Mouse (Mus musculus): Measurements from ENCODE around the gene Ppp5c. TPM values are rescaled to one million over a fixed set of nuclear protein-coding genes. Genes with fewer than 3 reads are reported as not detected.

Ppp5c gene
- polyA plus RNA-seq, 1 experiment from 2014 or later = 128 TPM

GRCm38 (mm10) chr7:17047041-17047682, 19.4 kb upstream of the Ppp5c start:
- no peak for DNase-seq (ENCODE audit: low spot score)
- H3K4me3 ChIP-seq (ENCODE audit: low read depth, low read length) = no peak overlapping the region
- no peak overlapping the region for H3K9ac ChIP-seq (ENCODE audit: low read length)
- no peaks in the 10 kb centered on the region for H3K27me3 ChIP-seq (ENCODE audit: control insufficient read depth, insufficient read depth, low read length)
- no peaks in the 10 kb centered on the region for H3K36me3 ChIP-seq (ENCODE audit: control insufficient read depth, insufficient read depth, low read length)
- 88% methylated on average over 5 of the region's 5 CpGs for WGBS
- no peaks in the 10 kb centered on the region; the same call in 1 of the 2 replicates for H3K9me3 ChIP-seq (ENCODE audit: control insufficient read depth, low read length)
- H3K4me2 ChIP-seq (ENCODE audit: low read depth) = no peak overlapping the region
- no peak overlapping the region for H3K27ac ChIP-seq (ENCODE audit: low read depth, low read length)
- no peak for ATAC-seq (ENCODE audit: insufficient read depth, low FRiP score, low TSS enrichment)
- H3K4me1 ChIP-seq (ENCODE audit: control insufficient read depth, insufficient read depth, low read length) = no peaks in the 10 kb centered on the region

DNA sequence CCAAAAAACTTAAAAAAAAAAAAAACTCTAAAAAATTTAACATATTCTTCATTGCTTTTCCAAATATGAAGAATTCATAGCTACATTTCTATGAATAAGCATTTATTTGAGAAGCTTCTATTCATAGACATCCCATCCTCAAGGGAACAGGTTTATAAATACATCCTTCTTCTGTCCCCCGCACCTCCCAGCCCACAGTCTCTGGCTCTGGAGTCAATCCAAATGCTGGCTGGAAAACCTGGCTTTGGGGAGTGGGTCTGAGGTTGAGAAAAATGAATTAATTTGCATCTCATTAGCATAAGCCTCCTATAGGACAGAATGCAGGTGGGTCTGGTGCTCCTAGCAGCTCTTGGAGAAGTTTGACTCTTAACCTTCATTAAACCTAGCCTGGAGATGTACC, 18.0 kb upstream of the Ppp5c start:
- DNase-seq (ENCODE audit: low spot score) = no peak
- Histone ChIP-seq H3K27ac (ENCODE audit: low read depth, low read length) (no peak overlapping the region), H3K9ac (ENCODE audit: low read length) (no peak overlapping the region), H3K4me2 (ENCODE audit: low read depth) (no peak overlapping the region), H3K4me3 (ENCODE audit: low read depth, low read length) (no peak overlapping the region), H3K36me3 (ENCODE audit: control insufficient read depth, insufficient read depth, low read length) (no peaks in the 10 kb centered on the region), H3K27me3 (ENCODE audit: control insufficient read depth, insufficient read depth, low read length) (no peaks in the 10 kb centered on the region), H3K4me1 (ENCODE audit: control insufficient read depth, insufficient read depth, low read length) (no peaks in the 10 kb centered on the region), H3K9me3 (ENCODE audit: control insufficient read depth, low read length) (no peaks in the 10 kb centered on the region; the same call in 1 of the 2 replicates)
- 96% methylated on average over 1 of the region's 1 CpGs for WGBS
- ATAC-seq (ENCODE audit: insufficient read depth, low FRiP score, low TSS enrichment) = no peak

- DNase-seq (ENCODE audit: low spot score) (no peak), ATAC-seq (ENCODE audit: insufficient read depth, low FRiP score, low TSS enrichment) (no peak)
- H3K36me3 ChIP-seq (ENCODE audit: control insufficient read depth, insufficient read depth, low read length) = no peaks in the 10 kb centered on the region
- H3K9me3 ChIP-seq (ENCODE audit: control insufficient read depth, low read length) = no peaks in the 10 kb centered on the region; the same call in 1 of the 2 replicates
- H3K4me2 ChIP-seq (ENCODE audit: low read depth) = no peak overlapping the region
- peaks cover 4% of the 10 kb centered on the region; the same call in 1 of the 2 replicates for H3K4me1 ChIP-seq (ENCODE audit: control insufficient read depth, insufficient read depth, low read length)
- no peaks in the 10 kb centered on the region for H3K27me3 ChIP-seq (ENCODE audit: control insufficient read depth, insufficient read depth, low read length)
- WGBS = 84% methylated on average over 7 of the region's 7 CpGs
- H3K9ac ChIP-seq (ENCODE audit: low read length) = no peak overlapping the region
- H3K4me3 ChIP-seq (ENCODE audit: low read depth, low read length) = no peak overlapping the region
- H3K27ac ChIP-seq (ENCODE audit: low read depth, low read length) = no peak overlapping the region
Measured at GRCm38 (mm10) chr7:17039373-17039772, 11.6 kb upstream of the Ppp5c start.

DNA sequence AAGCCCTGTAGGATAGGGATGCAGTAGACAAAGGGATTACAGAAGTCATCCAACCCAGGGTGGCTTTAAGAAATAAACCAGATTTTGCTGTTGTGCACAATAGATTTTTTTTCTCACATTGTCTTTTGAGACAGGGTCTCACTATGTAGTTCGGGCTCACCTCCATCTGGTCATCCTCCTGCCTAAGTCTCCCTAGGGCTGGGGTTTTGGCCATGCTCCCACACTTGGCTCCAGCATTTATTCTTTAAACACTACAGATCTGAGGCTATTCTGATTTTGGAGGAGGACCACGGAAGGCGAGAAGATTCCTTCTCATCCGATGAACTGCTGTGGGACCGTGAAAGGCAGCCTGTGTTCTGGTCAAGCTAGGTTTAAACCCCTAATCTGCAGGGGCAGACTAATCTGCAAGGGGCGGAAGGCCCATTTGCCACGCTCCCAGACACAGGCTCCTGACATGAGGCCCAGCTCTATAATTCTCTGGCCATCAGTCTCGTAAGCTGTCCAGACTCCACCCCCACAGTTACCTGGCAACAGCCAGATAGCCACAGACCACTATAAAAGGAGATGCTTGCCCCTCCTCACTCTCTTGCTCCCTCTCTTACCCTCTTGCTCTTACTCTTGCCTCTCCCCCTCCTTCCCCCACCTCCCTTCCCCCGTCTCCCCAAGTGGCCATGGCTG, 10.4 kb upstream of the Ppp5c start:
- WGBS = 33% methylated on average over 9 of the region's 9 CpGs

GRCm38 (mm10) chr7:17030239-17030638, 2.5 kb upstream of the Ppp5c start:
- DNase-seq (ENCODE audit: low spot score) (no peak), ATAC-seq (ENCODE audit: insufficient read depth, low FRiP score, low TSS enrichment) (no peak)
- H3K9ac ChIP-seq (ENCODE audit: low read length) = no peak overlapping the region
- H3K4me3 ChIP-seq (ENCODE audit: low read depth, low read length) = no peak overlapping the region
- H3K36me3 ChIP-seq (ENCODE audit: control insufficient read depth, insufficient read depth, low read length) = no peaks in the 10 kb centered on the region
- H3K4me2 ChIP-seq (ENCODE audit: low read depth) = no peak overlapping the region
- no peaks in the 10 kb centered on the region for H3K27me3 ChIP-seq (ENCODE audit: control insufficient read depth, insufficient read depth, low read length)
- 79% methylated on average over 7 of the region's 7 CpGs for WGBS
- H3K4me1 ChIP-seq (ENCODE audit: control insufficient read depth, insufficient read depth, low read length) = peaks cover 9% of the 10 kb centered on the region
- no peaks in the 10 kb centered on the region for H3K9me3 ChIP-seq (ENCODE audit: control insufficient read depth, low read length)
- no peak overlapping the region for H3K27ac ChIP-seq (ENCODE audit: low read depth, low read length)

More for the DNA sequence above, 10.4 kb upstream of the Ppp5c start:
- no peak for DNase-seq (ENCODE audit: low spot score)
- no peaks in the 10 kb centered on the region for H3K27me3 ChIP-seq (ENCODE audit: control insufficient read depth, insufficient read depth, low read length)
- ATAC-seq (ENCODE audit: insufficient read depth, low FRiP score, low TSS enrichment) = peak; percentile 50
- no peak overlapping the region for H3K9ac ChIP-seq (ENCODE audit: low read length)
- no peak overlapping the region for H3K4me3 ChIP-seq (ENCODE audit: low read depth, low read length)
- H3K36me3 ChIP-seq (ENCODE audit: control insufficient read depth, insufficient read depth, low read length) = no peaks in the 10 kb centered on the region
- H3K4me1 ChIP-seq (ENCODE audit: control insufficient read depth, insufficient read depth, low read length) = peaks cover 4% of the 10 kb centered on the region; the same call in 1 of the 2 replicates
- H3K9me3 ChIP-seq (ENCODE audit: control insufficient read depth, low read length) = no peaks in the 10 kb centered on the region
- H3K27ac ChIP-seq (ENCODE audit: low read depth, low read length) = no peak overlapping the region
- no peak overlapping the region for H3K4me2 ChIP-seq (ENCODE audit: low read depth)

- no peaks in the 10 kb centered on the region for H3K27me3 ChIP-seq (ENCODE audit: control insufficient read depth, insufficient read depth, low read length)
- no peaks in the 10 kb centered on the region for H3K9me3 ChIP-seq (ENCODE audit: control insufficient read depth, low read length)
- peaks cover 9% of the 10 kb centered on the region for H3K4me1 ChIP-seq (ENCODE audit: control insufficient read depth, insufficient read depth, low read length)
- H3K27ac ChIP-seq (ENCODE audit: low read depth, low read length) = no peak overlapping the region
- DNase-seq (ENCODE audit: low spot score) (no peak), ATAC-seq (ENCODE audit: insufficient read depth, low FRiP score, low TSS enrichment) (no peak)
- no peaks in the 10 kb centered on the region for H3K36me3 ChIP-seq (ENCODE audit: control insufficient read depth, insufficient read depth, low read length)
- H3K4me2 ChIP-seq (ENCODE audit: low read depth) = no peak overlapping the region
- H3K9ac ChIP-seq (ENCODE audit: low read length) = no peak overlapping the region
- H3K4me3 ChIP-seq (ENCODE audit: low read depth, low read length) = no peak overlapping the region
- 76% methylated on average over 7 of the region's 7 CpGs for whole genome bisulfite sequencing
Measured at GRCm38 (mm10) chr7:17028923-17029322, 1.2 kb upstream of the Ppp5c start.

GRCm38 (mm10) chr7:17026710-17027587, 775 bp downstream of the Ppp5c start:
- peak; percentile 78 for DNase-seq (ENCODE audit: low spot score)
- peak; percentile 81 for ATAC-seq (ENCODE audit: insufficient read depth, low FRiP score, low TSS enrichment)
- Histone ChIP-seq H3K4me1 (ENCODE audit: control insufficient read depth, insufficient read depth, low read length) (peaks cover 9% of the 10 kb centered on the region), H3K4me3 (ENCODE audit: low read depth, low read length) (peak overlapping the region; percentile 63), H3K4me2 (ENCODE audit: low read depth) (peak overlapping the region; percentile 69), H3K36me3 (ENCODE audit: control insufficient read depth, insufficient read depth, low read length) (peaks cover 3% of the 10 kb centered on the region; the same call in 1 of the 2 replicates), H3K9ac (ENCODE audit: low read length) (peak overlapping the region; percentile 63), H3K9me3 (ENCODE audit: control insufficient read depth, low read length) (no peaks in the 10 kb centered on the region), H3K27me3 (ENCODE audit: control insufficient read depth, insufficient read depth, low read length) (no peaks in the 10 kb centered on the region), H3K27ac (ENCODE audit: low read depth, low read length) (no peak overlapping the region)
- WGBS = 8% methylated on average over 24 of the region's 24 CpGs

DNA sequence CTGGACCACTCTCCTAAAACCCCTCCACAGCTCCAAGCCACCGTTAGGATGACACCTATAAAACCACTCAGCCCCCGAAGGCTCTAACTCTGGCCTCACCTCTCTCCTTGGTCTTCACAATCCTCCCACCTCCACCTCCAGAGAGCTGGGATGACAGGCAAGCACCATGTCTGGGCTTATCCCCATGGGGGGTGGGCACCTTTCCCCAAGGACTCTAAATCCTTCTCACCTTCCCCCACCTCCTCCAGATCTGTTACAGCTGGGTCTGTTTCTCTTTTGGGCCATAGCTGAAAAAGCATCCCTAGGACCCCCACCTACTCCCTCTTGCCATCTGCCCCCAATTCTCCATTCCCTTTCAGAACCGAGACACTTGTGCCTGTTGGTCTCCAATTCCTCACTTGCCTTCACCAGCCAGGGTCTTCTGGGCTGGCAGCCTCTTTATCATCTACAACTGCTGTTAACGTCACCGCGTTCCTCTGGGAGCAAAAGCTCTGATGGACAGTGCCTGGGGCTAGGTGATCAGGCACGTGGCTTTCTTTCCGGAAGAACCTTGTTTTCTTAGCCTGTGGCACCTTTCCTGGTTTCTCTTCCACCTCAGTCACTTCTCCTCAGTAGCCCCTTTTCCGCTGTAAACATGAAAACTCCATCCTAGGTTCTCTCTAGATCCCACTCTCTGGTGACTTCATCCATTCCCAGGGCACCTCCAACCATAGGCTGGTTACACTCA, 1.7 kb downstream of the Ppp5c start:
- Histone ChIP-seq H3K9ac (ENCODE audit: low read length) (no peak overlapping the region), H3K4me3 (ENCODE audit: low read depth, low read length) (0 out of 2 replicates have a peak overlapping the region, but pooled peaks have one; percentile 63), H3K4me1 (ENCODE audit: control insufficient read depth, insufficient read depth, low read length) (peaks cover 9% of the 10 kb centered on the region), H3K36me3 (ENCODE audit: control insufficient read depth, insufficient read depth, low read length) (peaks cover 7% of the 10 kb centered on the region; the same call in 1 of the 2 replicates), H3K27ac (ENCODE audit: low read depth, low read length) (no peak overlapping the region), H3K4me2 (ENCODE audit: low read depth) (no peak overlapping the region), H3K9me3 (ENCODE audit: control insufficient read depth, low read length) (no peaks in the 10 kb centered on the region), H3K27me3 (ENCODE audit: control insufficient read depth, insufficient read depth, low read length) (no peaks in the 10 kb centered on the region)
- WGBS = 81% methylated on average over 9 of the region's 9 CpGs
- DNase-seq (ENCODE audit: low spot score) = no peak
- ATAC-seq (ENCODE audit: insufficient read depth, low FRiP score, low TSS enrichment) = no peak
